Mouse (Mus musculus): Measurements from ENCODE around the gene Rnf208. TPM values are rescaled to one million over a fixed set of nuclear protein-coding genes. Genes with fewer than 3 reads are reported as not detected.
A peak's percentile ranks its signal among the peaks of the same experiment; 100 is the strongest.

The Rnf208 gene
- polyA plus RNA-seq, 1 experiment, result 3.6 TPM

DNA sequence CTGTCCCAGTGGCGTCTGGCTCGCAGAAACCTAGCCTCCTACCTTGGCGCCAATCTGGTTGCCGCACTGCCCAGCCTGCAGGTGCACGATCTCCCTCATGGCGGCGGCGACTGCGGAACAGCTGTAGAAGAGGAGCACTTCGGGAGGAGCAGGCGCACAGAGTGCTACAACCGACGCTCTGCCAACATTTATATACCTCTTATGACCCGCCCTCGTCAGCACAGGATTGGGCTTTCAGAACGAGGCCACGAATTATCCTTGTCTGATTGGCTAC lies 17.6 kb upstream of the Rnf208 start, which contains the start of gene Tubb4b:
Gene Tubb4b, minus strand, starts transcription at position 211 of the 274 bp plus-strand sequence.
- Histone ChIP-seq H3K36me3 (ENCODE audit: control insufficient read depth, insufficient read depth, low read length) (0 out of 2 replicates have a peak, but pooled peaks cover 3% of the 10 kb centered on the region), H3K4me3 (ENCODE audit: control insufficient read depth, insufficient read depth, low read length) (peak within 1 kb of the TSS; percentile 64), H3K27ac (ENCODE audit: control insufficient read depth, insufficient read depth, low read length) (peak within 1 kb of the TSS; percentile 84), H3K27me3 (ENCODE audit: control insufficient read depth, insufficient read depth, low read length) (no peaks in the 10 kb centered on the region), H3K4me1 (replicated peaks; ENCODE audit: control insufficient read depth, insufficient read depth, low read length) (peaks cover 14% of the 10 kb centered on the region)
- TF ChIP-seq CTCF (IDR thresholded peaks at IDR 0.05; ENCODE audit: borderline replicate concordance, control insufficient read depth, extremely low read depth, insufficient read depth, low read length, poor library complexity) (no peak), POLR2A (IDR thresholded peaks at IDR 0.05; ENCODE audit: control insufficient read depth, extremely low read depth, insufficient read depth, low read length, poor library complexity) (peak; percentile 97)
- no peak for DNase-seq
- WGBS, result 1% methylated on average over 17 of the region's 17 CpGs

DNA sequence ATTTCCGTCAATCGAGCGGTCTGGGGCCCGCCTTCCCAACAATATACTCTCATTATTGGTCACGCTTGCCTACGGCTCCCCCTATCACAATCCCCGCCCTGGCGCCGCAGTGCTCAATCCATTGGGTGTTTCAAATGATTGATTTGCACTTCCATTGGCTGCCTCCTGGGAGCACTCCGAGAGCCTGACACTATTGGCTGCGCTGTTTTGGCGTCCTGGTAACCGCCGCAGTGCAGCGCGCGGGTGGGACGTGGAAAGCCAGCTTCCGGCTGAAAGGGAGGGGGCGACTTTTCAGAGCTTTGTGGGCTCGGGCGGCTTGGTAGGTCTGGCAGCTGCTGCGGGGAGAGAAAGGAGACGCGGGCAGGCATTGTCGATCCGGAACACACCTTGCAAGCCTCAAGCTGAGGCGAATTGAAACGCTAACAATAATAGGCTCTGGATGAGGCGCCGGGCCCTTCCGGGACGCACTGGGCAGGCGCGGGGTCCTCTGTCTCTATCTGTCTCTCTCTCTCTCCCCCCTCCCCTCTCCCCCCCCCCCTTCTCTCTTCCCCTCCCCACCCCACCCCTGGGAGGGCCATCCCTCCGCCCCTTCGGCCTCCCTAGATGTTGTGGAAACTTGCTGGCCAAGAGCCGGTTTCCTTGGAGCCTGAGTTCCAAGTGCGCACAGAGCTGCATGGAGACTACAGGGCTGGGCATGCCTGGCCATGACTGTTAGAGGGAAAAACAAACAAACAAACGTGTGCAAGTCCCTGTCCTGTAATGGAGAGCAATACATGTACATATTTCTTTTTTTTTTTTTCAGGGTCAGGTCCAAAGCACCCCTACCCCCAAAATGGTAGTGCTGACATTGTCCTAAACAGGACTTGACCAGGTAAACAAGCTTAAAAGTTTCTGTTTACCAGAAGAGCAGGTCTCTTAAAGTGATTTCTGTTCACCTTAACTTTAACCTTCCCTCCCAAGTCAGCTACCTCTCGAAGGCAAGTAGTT lies 17.0 kb upstream of the Rnf208 start:
- H3K27me3 ChIP-seq (ENCODE audit: control insufficient read depth, insufficient read depth, low read length), result no peaks in the 10 kb centered on the region
- peak overlapping the region; percentile 84 for H3K27ac ChIP-seq (ENCODE audit: control insufficient read depth, insufficient read depth, low read length)
- peak overlapping the region; percentile 54 for H3K4me3 ChIP-seq (ENCODE audit: control insufficient read depth, insufficient read depth, low read length)
- TF ChIP-seq POLR2A (IDR thresholded peaks at IDR 0.05; ENCODE audit: control insufficient read depth, extremely low read depth, insufficient read depth, low read length, poor library complexity), result 0 out of 2 replicates have a peak, but pooled peaks have one; percentile 75
- TF ChIP-seq CTCF (IDR thresholded peaks at IDR 0.05; ENCODE audit: borderline replicate concordance, control insufficient read depth, extremely low read depth, insufficient read depth, low read length, poor library complexity), result no peak
- 0 out of 2 replicates have a peak, but pooled peaks cover 3% of the 10 kb centered on the region for H3K36me3 ChIP-seq (ENCODE audit: control insufficient read depth, insufficient read depth, low read length)
- DNase-seq, result peak; percentile 97
- peaks cover 14% of the 10 kb centered on the region for H3K4me1 ChIP-seq (replicated peaks; ENCODE audit: control insufficient read depth, insufficient read depth, low read length)
- WGBS, result 2% methylated on average over 41 of the region's 41 CpGs

DNA sequence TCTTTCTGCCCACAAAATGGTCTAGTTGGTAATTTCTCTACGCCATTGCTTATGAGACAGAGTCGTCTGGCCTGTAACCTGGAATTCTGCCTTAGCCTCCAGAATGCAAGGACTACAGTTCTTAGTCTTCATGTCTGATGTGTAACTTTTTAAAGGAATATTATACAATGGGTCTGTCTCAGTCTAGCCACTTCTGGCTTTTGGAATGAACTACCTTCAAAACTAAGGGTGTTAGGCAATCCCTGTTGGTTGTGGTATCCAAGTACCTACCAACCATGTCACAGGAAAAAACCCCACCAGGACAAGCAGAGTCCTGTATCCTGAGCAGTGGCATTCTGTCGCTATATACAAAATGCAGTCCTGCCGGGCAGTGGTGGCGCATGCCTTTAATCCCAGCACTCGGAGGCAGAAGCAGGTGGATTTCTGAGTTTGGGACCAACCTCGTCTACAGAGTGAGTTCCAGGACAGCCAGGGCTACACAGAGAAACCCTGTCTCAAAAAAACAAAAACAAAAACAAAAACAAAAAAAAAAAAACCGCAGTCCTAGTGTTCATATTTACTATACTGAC lies 16.2 kb upstream of the Rnf208 start:
- Histone ChIP-seq H3K4me1 (replicated peaks; ENCODE audit: control insufficient read depth, insufficient read depth, low read length) (peaks cover 14% of the 10 kb centered on the region), H3K36me3 (ENCODE audit: control insufficient read depth, insufficient read depth, low read length) (0 out of 2 replicates have a peak, but pooled peaks cover 3% of the 10 kb centered on the region), H3K4me3 (ENCODE audit: control insufficient read depth, insufficient read depth, low read length) (no peak overlapping the region), H3K27me3 (ENCODE audit: control insufficient read depth, insufficient read depth, low read length) (no peaks in the 10 kb centered on the region), H3K27ac (ENCODE audit: control insufficient read depth, insufficient read depth, low read length) (no peak overlapping the region; the same call in 1 of the 2 replicates)
- DNase-seq, result no peak
- WGBS, result 93% methylated on average over 8 of the region's 8 CpGs
- no peak for TF ChIP-seq CTCF (IDR thresholded peaks at IDR 0.05; ENCODE audit: borderline replicate concordance, control insufficient read depth, extremely low read depth, insufficient read depth, low read length, poor library complexity)
- no peak for TF ChIP-seq POLR2A (IDR thresholded peaks at IDR 0.05; ENCODE audit: control insufficient read depth, extremely low read depth, insufficient read depth, low read length, poor library complexity)

DNA sequence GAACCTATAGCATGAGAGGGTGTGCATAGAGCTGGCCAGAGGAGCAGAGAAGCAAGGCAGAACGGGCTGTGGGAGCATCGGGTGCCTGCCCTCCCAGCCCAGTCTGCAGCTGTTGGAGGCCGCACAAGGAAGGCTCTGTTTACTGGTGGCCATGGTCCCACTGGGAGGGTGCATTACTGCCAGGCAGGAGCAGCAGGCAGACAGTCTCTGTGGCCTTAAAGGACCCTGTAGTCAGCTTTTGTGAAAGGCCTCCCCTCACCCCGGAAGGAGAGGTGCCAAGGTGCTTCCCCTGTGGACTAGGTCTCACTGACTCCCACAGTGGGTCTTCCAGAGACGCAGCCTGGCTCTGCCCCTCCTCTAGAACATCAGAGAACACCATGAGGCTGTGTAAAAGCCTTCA lies 15.2 kb upstream of the Rnf208 start:
- H3K27me3 ChIP-seq (ENCODE audit: control insufficient read depth, insufficient read depth, low read length), result no peaks in the 10 kb centered on the region
- no peak for DNase-seq
- no peak overlapping the region for H3K4me3 ChIP-seq (ENCODE audit: control insufficient read depth, insufficient read depth, low read length)
- 0 out of 2 replicates have a peak, but pooled peaks cover under 1% of the 10 kb centered on the region for H3K36me3 ChIP-seq (ENCODE audit: control insufficient read depth, insufficient read depth, low read length)
- no peak overlapping the region for H3K27ac ChIP-seq (ENCODE audit: control insufficient read depth, insufficient read depth, low read length)
- TF ChIP-seq POLR2A (IDR thresholded peaks at IDR 0.05; ENCODE audit: control insufficient read depth, extremely low read depth, insufficient read depth, low read length, poor library complexity) (no peak), CTCF (IDR thresholded peaks at IDR 0.05; ENCODE audit: borderline replicate concordance, control insufficient read depth, extremely low read depth, insufficient read depth, low read length, poor library complexity) (no peak)
- WGBS, result 90% methylated on average over 5 of the region's 5 CpGs
- peaks cover 14% of the 10 kb centered on the region for H3K4me1 ChIP-seq (replicated peaks; ENCODE audit: control insufficient read depth, insufficient read depth, low read length)

DNA sequence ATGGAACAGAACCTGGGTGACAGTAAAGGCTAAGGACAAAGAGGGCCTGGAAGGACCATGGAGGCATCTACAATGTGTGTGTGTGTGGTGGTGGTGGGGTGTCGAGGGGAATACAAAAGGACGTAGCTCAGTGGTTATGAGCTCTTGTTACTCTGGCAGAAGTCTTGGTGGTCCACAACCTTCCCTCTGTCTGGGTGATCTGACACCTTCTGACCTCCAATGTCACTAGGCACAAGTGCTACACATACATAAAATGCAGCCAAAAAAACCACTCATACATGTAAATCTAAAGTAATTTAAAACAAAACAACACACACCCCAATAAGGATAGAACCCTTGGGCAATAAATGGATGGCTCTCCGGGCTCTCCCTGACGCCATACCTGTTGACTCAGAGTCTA lies 14.6 kb upstream of the Rnf208 start:
- no peak for TF ChIP-seq CTCF (IDR thresholded peaks at IDR 0.05; ENCODE audit: borderline replicate concordance, control insufficient read depth, extremely low read depth, insufficient read depth, low read length, poor library complexity)
- TF ChIP-seq POLR2A (IDR thresholded peaks at IDR 0.05; ENCODE audit: control insufficient read depth, extremely low read depth, insufficient read depth, low read length, poor library complexity), result no peak
- H3K27ac ChIP-seq (ENCODE audit: control insufficient read depth, insufficient read depth, low read length), result no peak overlapping the region
- H3K4me1 ChIP-seq (replicated peaks; ENCODE audit: control insufficient read depth, insufficient read depth, low read length), result peaks cover 14% of the 10 kb centered on the region
- no peak for DNase-seq
- H3K4me3 ChIP-seq (ENCODE audit: control insufficient read depth, insufficient read depth, low read length), result no peak overlapping the region
- H3K27me3 ChIP-seq (ENCODE audit: control insufficient read depth, insufficient read depth, low read length), result no peaks in the 10 kb centered on the region
- WGBS, result 97% methylated on average over 4 of the region's 4 CpGs
- H3K36me3 ChIP-seq (ENCODE audit: control insufficient read depth, insufficient read depth, low read length), result no peaks in the 10 kb centered on the region

DNA sequence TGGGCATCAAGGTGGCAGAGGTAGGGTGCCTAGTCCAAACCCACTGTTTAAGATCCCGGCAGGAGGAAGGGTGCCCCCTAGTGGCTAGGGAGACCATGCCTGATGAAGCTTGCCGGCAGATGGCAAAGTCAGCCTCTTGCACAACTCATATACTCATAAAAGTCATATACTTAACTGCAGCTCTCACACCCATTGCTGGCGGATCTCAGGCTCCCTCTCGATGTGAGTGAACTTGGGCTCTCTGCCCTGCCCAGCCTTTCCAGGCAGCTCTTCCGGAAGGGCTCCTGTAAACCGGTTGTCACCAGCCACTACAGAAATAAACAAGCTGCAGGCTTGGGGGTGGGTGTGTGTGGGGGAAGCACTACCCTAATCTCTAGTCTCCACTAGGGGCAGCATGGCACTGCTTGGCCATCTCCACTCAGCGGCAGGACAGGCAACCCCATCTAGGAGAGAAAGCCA lies 13.6 kb upstream of the Rnf208 start:
- TF ChIP-seq CTCF (IDR thresholded peaks at IDR 0.05; ENCODE audit: borderline replicate concordance, control insufficient read depth, extremely low read depth, insufficient read depth, low read length, poor library complexity), result peak; percentile 84; the same call in 1 of the 2 replicates
- no peak for TF ChIP-seq POLR2A (IDR thresholded peaks at IDR 0.05; ENCODE audit: control insufficient read depth, extremely low read depth, insufficient read depth, low read length, poor library complexity)
- Histone ChIP-seq H3K27me3 (ENCODE audit: control insufficient read depth, insufficient read depth, low read length) (no peaks in the 10 kb centered on the region; the same call in 1 of the 2 replicates), H3K4me1 (replicated peaks; ENCODE audit: control insufficient read depth, insufficient read depth, low read length) (peaks cover 9% of the 10 kb centered on the region), H3K4me3 (ENCODE audit: control insufficient read depth, insufficient read depth, low read length) (peak overlapping the region; percentile 37), H3K27ac (ENCODE audit: control insufficient read depth, insufficient read depth, low read length) (peak overlapping the region; percentile 61), H3K36me3 (ENCODE audit: control insufficient read depth, insufficient read depth, low read length) (no peaks in the 10 kb centered on the region)
- peak; percentile 86 for DNase-seq
- 2% methylated on average over 7 of the region's 7 CpGs for WGBS

All from thymus, adult 2 months (tissue).